Mouse (Mus musculus) kidney, postnatal 0 days (tissue): ENCODE measurements at regions not wholly inside any gene's neighbourhood (a gene's known extent, or its start where the extent isn't known, plus 50 kb on each side); places are given as distances from the start of the nearest gene placed in this dataset.
"Not testable (repeated sequence)": the region's sequence is repeated elsewhere in the genome, so short reads cannot be mapped to it uniquely, and the experiment has no call there.

ENCODE experiments used
- ATAC-seq: fragments of 200-750 bp; cut with Nextera tagmentation; replicated peaks from 2 replicates; pipeline ENCODE4 v1.8.0; 2017; ENCODE audit warnings: low read depth, moderate number of reproducible peaks, moderate TSS enrichment, moderate library complexity; ENCODE audit not compliant: low FRiP score
- DNase-seq: peaks from one replicate; pipeline ENCODE4 v3.0.0-alpha.2; 2016; ENCODE audit warnings: low spot score
- H3K27ac ChIP-seq: fragments of 300-500 bp; sonication (generic); 2 replicates; pipeline ENCODE4 v1.5.1; 2014; ENCODE audit warnings: mild to moderate bottlenecking
- H3K27me3 ChIP-seq: fragments of 300-500 bp; sonication (generic); 2 replicates; pipeline ENCODE4 v1.6.1; 2014; ENCODE audit warnings: low read length, mixed read lengths; ENCODE audit not compliant: insufficient read depth
- H3K36me3 ChIP-seq: fragments of 300-500 bp; sonication (generic); 2 replicates; pipeline ENCODE4 v1.6.1; 2014; ENCODE audit warnings: low read length, mixed read lengths; ENCODE audit not compliant: insufficient read depth
- H3K4me1 ChIP-seq: fragments of 300-500 bp; sonication (generic); replicated peaks from 2 replicates; pipeline ENCODE4 v1.6.1; 2014; ENCODE audit warnings: antibody characterized with exemption, low read length, mixed read lengths; ENCODE audit not compliant: insufficient read depth
- H3K4me2 ChIP-seq: fragments of 300-500 bp; sonication (generic); 2 replicates; pipeline ENCODE4 v1.6.1; 2014; ENCODE audit warnings: mild to moderate bottlenecking, low read length, moderate library complexity, mixed read lengths
- H3K4me3 ChIP-seq: fragments of 300-500 bp; sonication (generic); replicated peaks from 2 replicates; pipeline ENCODE4 v1.5.1; 2014; ENCODE audit warnings: low read depth, low read length
- H3K9ac ChIP-seq: fragments of 300-500 bp; sonication (generic); 2 replicates; pipeline ENCODE4 v1.6.1; 2014; ENCODE audit warnings: low read depth, low read length
- H3K9me3 ChIP-seq: fragments of 300-500 bp; sonication (generic); replicated peaks from 2 replicates; pipeline ENCODE4 v1.6.1; 2016; ENCODE audit warnings: low read length, inconsistent platforms, mixed read lengths
- CTCF ChIP-seq: IDR thresholded peaks from 2 replicates; pipeline ENCODE4 v1.5.1; 2016; ENCODE audit warnings: antibody characterized with exemption, low read depth, mild to moderate bottlenecking, moderate library complexity
- WGBS: fragments of 180-500 bp; shearing (Covaris S2); extraction: QIAGEN DNeasy Blood & Tissue Kit; methylation state at CpG from one replicate; pipeline ENCODE4 v1.1.7; 2014; 5-methylcytosine and 5-hydroxymethylcytosine counted together

- H3K4me1 ChIP-seq, H3K27me3 ChIP-seq, H3K4me3 ChIP-seq, ATAC-seq, H3K4me2 ChIP-seq, H3K27ac ChIP-seq, H3K9me3 ChIP-seq, DNase-seq, H3K36me3 ChIP-seq, H3K9ac ChIP-seq: not testable (repeated sequence)
- 0% methylated on average over 1 of the region's 1 CpGs for WGBS
Observed at GRCm38 (mm10) chr8:71081291-71081690, 175.6 kb downstream of the Map1s start.

GRCm38 (mm10) chr8:71127131-71127530 is 145.4 kb upstream of the Myo9b start:
- not testable (repeated sequence) for H3K9me3 ChIP-seq, H3K9ac ChIP-seq, ATAC-seq, H3K4me1 ChIP-seq, DNase-seq, H3K4me3 ChIP-seq, H3K27ac ChIP-seq, H3K27me3 ChIP-seq, H3K4me2 ChIP-seq, H3K36me3 ChIP-seq
- WGBS = 34% methylated on average over 2 of the region's 2 CpGs

- Histone ChIP-seq H3K4me2 (no peak overlapping the region), H3K27me3 (no peaks in the 10 kb centered on the region), H3K9ac (no peak overlapping the region), H3K9me3 (no peaks in the 10 kb centered on the region), H3K36me3 (no peaks in the 10 kb centered on the region), H3K27ac (no peak overlapping the region), H3K4me1 (no peaks in the 10 kb centered on the region), H3K4me3 (no peak overlapping the region)
- ATAC-seq (peak; percentile 59; the same call in 1 of the 2 replicates), DNase-seq (peak; percentile 0)
- WGBS = 62% methylated on average over 4 of the region's 4 CpGs
- TF ChIP-seq CTCF = no peak
Observed at GRCm38 (mm10) chr8:71130411-71131261, 141.9 kb upstream of the Myo9b start.

- no peak overlapping the region for H3K9ac ChIP-seq
- H3K27me3 ChIP-seq = no peaks in the 10 kb centered on the region
- H3K9me3 ChIP-seq = no peaks in the 10 kb centered on the region
- H3K4me1 ChIP-seq = no peaks in the 10 kb centered on the region
- H3K27ac ChIP-seq = no peak overlapping the region
- DNase-seq (peak; percentile 12), ATAC-seq (peak; percentile 65)
- WGBS = 88% methylated on average over 4 of the region's 4 CpGs
- TF ChIP-seq CTCF = no peak
- no peak overlapping the region for H3K4me2 ChIP-seq
- no peaks in the 10 kb centered on the region for H3K36me3 ChIP-seq
- H3K4me3 ChIP-seq = no peak overlapping the region
Observed at GRCm38 (mm10) chr8:71131327-71132089, 141.0 kb upstream of the Myo9b start.

GRCm38 (mm10) chr8:71132898-71133297 is 139.6 kb upstream of the Myo9b start:
- not testable (repeated sequence) for H3K4me1 ChIP-seq, H3K9ac ChIP-seq, H3K27ac ChIP-seq, H3K9me3 ChIP-seq, H3K4me3 ChIP-seq, H3K36me3 ChIP-seq, H3K27me3 ChIP-seq, H3K4me2 ChIP-seq, ATAC-seq
- WGBS = 30% methylated on average over 1 of the region's 1 CpGs
- peak; percentile 17 for DNase-seq

- H3K27ac ChIP-seq, H3K4me1 ChIP-seq, H3K27me3 ChIP-seq, H3K9me3 ChIP-seq, H3K4me3 ChIP-seq, H3K9ac ChIP-seq, DNase-seq, H3K4me2 ChIP-seq, ATAC-seq, H3K36me3 ChIP-seq: not testable (repeated sequence)
- WGBS = 100% methylated on average over 1 of the region's 3 CpGs
Observed at GRCm38 (mm10) chr8:71137131-71137530, 135.4 kb upstream of the Myo9b start.

- not testable (repeated sequence) for H3K36me3 ChIP-seq, H3K4me3 ChIP-seq, H3K27ac ChIP-seq, H3K9ac ChIP-seq, H3K4me1 ChIP-seq, H3K27me3 ChIP-seq, ATAC-seq, DNase-seq, H3K4me2 ChIP-seq, H3K9me3 ChIP-seq
- WGBS = 58% methylated on average over 3 of the region's 3 CpGs
Observed at GRCm38 (mm10) chr8:71142373-71142973, 130.0 kb upstream of the Myo9b start.

GRCm38 (mm10) chr8:71171478-71172210 is 100.9 kb upstream of the Myo9b start:
- H3K4me2 ChIP-seq, H3K9ac ChIP-seq, DNase-seq, H3K36me3 ChIP-seq, H3K27me3 ChIP-seq, H3K27ac ChIP-seq, H3K9me3 ChIP-seq, H3K4me3 ChIP-seq, H3K4me1 ChIP-seq: not testable (repeated sequence)
- WGBS = 53% methylated on average over 3 of the region's 3 CpGs
- peak; percentile 63; the same call in 1 of the 2 replicates for ATAC-seq
